Mouse (Mus musculus): ENCODE results near the gene Lzts3. TPM values are rescaled to one million over a fixed set of nuclear protein-coding genes. Genes with fewer than 3 reads are reported as not detected.

The Lzts3 gene
- polyA plus RNA-seq, 2 experiments = 1.4 to 14.6 TPM

DNA sequence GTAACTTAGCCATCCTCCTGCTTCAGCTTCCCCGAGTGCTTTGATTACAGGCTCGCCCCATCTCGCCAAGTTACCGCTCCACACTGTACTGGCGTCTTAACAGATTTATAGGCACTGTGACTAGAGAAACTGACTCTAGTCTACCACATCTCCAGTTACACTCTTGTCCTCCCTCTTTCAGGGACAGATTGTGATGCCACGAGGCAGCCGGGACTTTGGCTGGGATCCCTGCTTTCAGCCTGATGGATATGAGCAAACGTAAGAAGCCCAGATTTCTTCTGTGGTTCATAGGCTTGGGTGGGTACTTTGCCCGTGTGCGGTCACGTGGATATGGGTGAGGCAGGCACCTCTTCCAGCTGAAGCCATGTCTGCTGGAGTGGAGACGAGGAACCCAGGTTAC is 36.6 kb upstream of the Lzts3 start:
- Histone ChIP-seq H3K4me2 (replicated peaks; ENCODE audit: low read depth, low read length, severe bottlenecking) (no peak overlapping the region), H3K9ac (ENCODE audit: low read depth, low read length, severe bottlenecking) (no peak overlapping the region), H3K27ac (replicated peaks; ENCODE audit: low read depth, low read length) (no peak overlapping the region), H3K27me3 (ENCODE audit: control insufficient read depth, insufficient read depth, low read length) (no peaks in the 10 kb centered on the region), H3K4me1 (ENCODE audit: control insufficient read depth, insufficient read depth, low read length) (no peaks in the 10 kb centered on the region), H3K9me3 (ENCODE audit: control insufficient read depth, low read length) (no peaks in the 10 kb centered on the region), H3K36me3 (ENCODE audit: control insufficient read depth, insufficient read depth, low read length) (peaks cover 98% of the 10 kb centered on the region), H3K4me3 (replicated peaks; ENCODE audit: low read length) (no peak overlapping the region)
- TF ChIP-seq POLR2A (IDR thresholded peaks at IDR 0.05; ENCODE audit: borderline replicate concordance, extremely low read depth, insufficient read depth, insufficient read length) = no peak
- ATAC-seq (ENCODE audit: low FRiP score, low read depth) (no peak), DNase-seq (ENCODE audit: low spot score) (no peak)
- WGBS = 96% methylated on average over 12 of the region's 12 CpGs

DNA sequence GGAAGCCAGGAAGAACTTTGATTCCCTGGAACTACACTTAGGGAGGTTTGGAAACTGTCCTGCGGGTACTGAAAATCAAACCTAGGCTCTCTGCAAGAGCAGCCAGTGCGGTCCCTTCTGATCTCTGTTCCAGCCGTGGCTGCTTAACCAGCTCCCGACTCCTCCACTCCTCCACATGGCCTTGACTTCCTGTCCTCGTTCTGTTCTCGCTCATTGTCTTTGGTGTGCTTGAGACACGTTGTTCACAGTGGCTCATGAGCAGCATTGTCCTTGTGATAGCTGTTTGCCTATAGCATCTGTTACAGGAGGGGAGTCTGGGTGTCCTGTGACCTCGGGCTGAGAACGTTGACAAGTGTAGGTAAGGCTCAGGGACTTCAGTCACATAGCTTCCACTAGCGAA is 34.6 kb upstream of the Lzts3 start:
- Histone ChIP-seq H3K4me2 (replicated peaks; ENCODE audit: low read depth, low read length, severe bottlenecking) (no peak overlapping the region), H3K9me3 (ENCODE audit: control insufficient read depth, low read length) (no peaks in the 10 kb centered on the region), H3K4me1 (ENCODE audit: control insufficient read depth, insufficient read depth, low read length) (no peaks in the 10 kb centered on the region), H3K36me3 (ENCODE audit: control insufficient read depth, insufficient read depth, low read length) (peaks cover 97% of the 10 kb centered on the region), H3K4me3 (replicated peaks; ENCODE audit: low read length) (no peak overlapping the region), H3K9ac (ENCODE audit: low read depth, low read length, severe bottlenecking) (no peak overlapping the region), H3K27ac (replicated peaks; ENCODE audit: low read depth, low read length) (no peak overlapping the region), H3K27me3 (ENCODE audit: control insufficient read depth, insufficient read depth, low read length) (no peaks in the 10 kb centered on the region)
- ATAC-seq (ENCODE audit: low FRiP score, low read depth) (no peak), DNase-seq (ENCODE audit: low spot score) (no peak)
- TF ChIP-seq POLR2A (IDR thresholded peaks at IDR 0.05; ENCODE audit: borderline replicate concordance, extremely low read depth, insufficient read depth, insufficient read length) = no peak
- WGBS = 82% methylated on average over 10 of the region's 10 CpGs

DNA sequence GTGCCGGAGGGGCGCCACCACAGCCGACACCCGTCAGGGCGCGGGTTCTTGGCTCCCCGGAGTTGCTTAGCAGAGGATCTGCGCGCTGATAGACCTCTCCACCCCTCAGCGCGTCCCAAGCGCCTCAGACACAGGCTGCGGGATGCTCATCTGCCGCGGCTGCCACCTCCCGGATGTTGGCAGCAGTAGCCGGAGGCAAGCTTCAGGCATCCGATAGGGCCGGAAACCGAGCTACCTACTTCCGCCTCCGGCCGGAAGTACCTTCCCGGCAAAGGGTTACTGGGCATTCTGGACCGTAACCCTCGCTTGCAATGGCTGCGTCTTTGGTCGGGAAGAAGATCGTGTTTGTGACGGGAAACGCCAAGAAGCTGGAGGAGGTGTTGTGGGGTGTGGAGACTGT is 25.0 kb upstream of the Lzts3 start, which contains the start of gene Itpa:
TSS of gene Itpa (plus strand) at position 52 of the 400 bp plus-strand sequence.
- H3K4me1 ChIP-seq (ENCODE audit: control insufficient read depth, insufficient read depth, low read length) = peaks cover 24% of the 10 kb centered on the region
- peak within 1 kb of the TSS; percentile 59 for H3K9ac ChIP-seq (ENCODE audit: low read depth, low read length, severe bottlenecking)
- DNase-seq (ENCODE audit: low spot score) (peak; percentile 91), ATAC-seq (ENCODE audit: low FRiP score, low read depth) (peak; percentile 63)
- 1% methylated on average over 31 of the region's 31 CpGs for WGBS
- peak within 1 kb of the TSS; percentile 67 for H3K4me3 ChIP-seq (replicated peaks; ENCODE audit: low read length)
- peak within 1 kb of the TSS; percentile 80 for H3K27ac ChIP-seq (replicated peaks; ENCODE audit: low read depth, low read length)
- no peaks in the 10 kb centered on the region for H3K9me3 ChIP-seq (ENCODE audit: control insufficient read depth, low read length)
- no peaks in the 10 kb centered on the region for H3K27me3 ChIP-seq (ENCODE audit: control insufficient read depth, insufficient read depth, low read length)
- H3K36me3 ChIP-seq (ENCODE audit: control insufficient read depth, insufficient read depth, low read length) = peaks cover 16% of the 10 kb centered on the region
- peak; percentile 42; the same call in 1 of the 2 replicates for TF ChIP-seq POLR2A (IDR thresholded peaks at IDR 0.05; ENCODE audit: borderline replicate concordance, extremely low read depth, insufficient read depth, insufficient read length)
- H3K4me2 ChIP-seq (replicated peaks; ENCODE audit: low read depth, low read length, severe bottlenecking) = peak within 1 kb of the TSS; percentile 89

DNA sequence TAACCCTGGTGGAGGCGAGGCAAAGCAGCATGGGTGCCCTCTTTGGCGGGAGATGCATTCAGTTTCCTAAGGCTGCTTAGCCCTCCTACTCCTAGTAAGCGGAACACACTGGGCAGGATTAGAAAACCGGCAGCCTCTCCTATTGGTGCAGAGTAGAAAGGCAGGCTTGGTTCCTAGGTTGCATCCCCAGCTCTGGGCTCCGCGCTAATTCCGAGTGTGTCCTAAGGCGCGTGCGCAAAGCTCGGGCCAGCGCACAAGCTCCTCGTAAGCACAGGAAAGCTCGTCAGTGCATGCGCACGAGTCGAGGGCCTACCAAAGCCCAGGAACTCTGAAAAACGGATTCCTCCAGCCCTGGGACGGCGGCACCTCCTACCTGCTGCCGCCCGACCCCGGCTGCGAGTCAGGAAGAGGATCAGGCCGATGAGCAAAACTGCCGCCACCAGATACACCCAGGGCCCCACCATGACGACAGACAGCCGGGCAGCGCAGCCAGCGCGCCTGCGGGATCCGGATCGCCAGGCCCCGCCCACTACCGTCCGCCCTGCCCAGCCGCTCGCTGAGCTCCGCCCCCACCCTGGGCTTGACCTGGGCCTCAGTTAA is 21.6 kb upstream of the Lzts3 start, which contains the start of gene Ddrgk1:
TSS of gene Ddrgk1 (minus strand) at position 558 of the 600 bp plus-strand sequence.
- H3K9ac ChIP-seq (ENCODE audit: low read depth, low read length, severe bottlenecking) = peak within 1 kb of the TSS; percentile 92

DNA sequence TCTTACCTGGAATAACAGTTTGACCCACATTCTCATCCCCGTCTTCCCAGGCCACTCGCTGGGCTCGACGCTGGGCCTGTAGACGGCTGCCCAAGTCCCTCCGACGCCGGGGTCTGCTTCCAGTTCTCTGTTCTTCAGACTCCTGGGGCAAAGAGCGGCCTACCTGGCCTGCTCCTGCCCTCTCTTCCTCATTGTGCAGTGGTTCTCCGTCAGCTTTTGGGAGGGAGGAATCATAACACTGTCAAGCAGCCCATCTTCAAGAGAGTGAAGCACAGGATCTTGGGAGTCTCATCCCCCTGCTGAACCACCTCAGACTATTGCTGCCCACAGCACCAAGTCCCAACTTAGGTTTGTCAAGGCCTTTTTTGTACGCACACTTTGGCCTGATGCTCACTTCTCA is 20.7 kb upstream of the Lzts3 start:
- Histone ChIP-seq H3K27ac (replicated peaks; ENCODE audit: low read depth, low read length) (no peak overlapping the region), H3K4me1 (ENCODE audit: control insufficient read depth, insufficient read depth, low read length) (peaks cover 20% of the 10 kb centered on the region), H3K4me3 (replicated peaks; ENCODE audit: low read length) (peak overlapping the region; percentile 56), H3K4me2 (replicated peaks; ENCODE audit: low read depth, low read length, severe bottlenecking) (peak overlapping the region; percentile 74), H3K9me3 (ENCODE audit: control insufficient read depth, low read length) (no peaks in the 10 kb centered on the region), H3K9ac (ENCODE audit: low read depth, low read length, severe bottlenecking) (peak overlapping the region; percentile 92), H3K36me3 (ENCODE audit: control insufficient read depth, insufficient read depth, low read length) (peaks cover 38% of the 10 kb centered on the region), H3K27me3 (ENCODE audit: control insufficient read depth, insufficient read depth, low read length) (no peaks in the 10 kb centered on the region)
- DNase-seq (ENCODE audit: low spot score) (no peak), ATAC-seq (ENCODE audit: low FRiP score, low read depth) (no peak)
- TF ChIP-seq POLR2A (IDR thresholded peaks at IDR 0.05; ENCODE audit: borderline replicate concordance, extremely low read depth, insufficient read depth, insufficient read length) = no peak
- WGBS = 89% methylated on average over 11 of the region's 11 CpGs

More for the DNA sequence above, 21.6 kb upstream of the Lzts3 start, which contains the start of gene Ddrgk1:
- DNase-seq (ENCODE audit: low spot score) (peak; percentile 96), ATAC-seq (ENCODE audit: low FRiP score, low read depth) (peak; percentile 97)
- Histone ChIP-seq H3K27me3 (ENCODE audit: control insufficient read depth, insufficient read depth, low read length) (no peaks in the 10 kb centered on the region), H3K36me3 (ENCODE audit: control insufficient read depth, insufficient read depth, low read length) (peaks cover 30% of the 10 kb centered on the region), H3K9me3 (ENCODE audit: control insufficient read depth, low read length) (no peaks in the 10 kb centered on the region), H3K27ac (replicated peaks; ENCODE audit: low read depth, low read length) (peak within 1 kb of the TSS; percentile 99), H3K4me3 (replicated peaks; ENCODE audit: low read length) (peak within 1 kb of the TSS; percentile 56), H3K4me1 (ENCODE audit: control insufficient read depth, insufficient read depth, low read length) (peaks cover 24% of the 10 kb centered on the region), H3K4me2 (replicated peaks; ENCODE audit: low read depth, low read length, severe bottlenecking) (peak within 1 kb of the TSS; percentile 74)
- peak; percentile 46; the same call in 1 of the 2 replicates for TF ChIP-seq POLR2A (IDR thresholded peaks at IDR 0.05; ENCODE audit: borderline replicate concordance, extremely low read depth, insufficient read depth, insufficient read length)
- under 1% methylated on average over 39 of the region's 40 CpGs for WGBS

All from limb, embryonic 14.5 days (tissue).